Mouse (Mus musculus) forebrain, embryonic 14.5 days (tissue): ENCODE measurements around the gene Igfbp2. TPM values are rescaled to one million over a fixed set of nuclear protein-coding genes. Genes with fewer than 3 reads are reported as not detected.

Experiments used
- polyA plus RNA-seq: library from polyadenylated mRNA; unstranded; fragments of >200 nt; fragmentation: Nextera tagmentation; extraction: Ambion mirVana; gene quantifications from 2 replicates; pipeline ENCODE4 v1.2.1, GENCODE M21; 2014

Igfbp2 gene
- polyA plus RNA-seq, 1 experiment from 2014 or later, result 384 TPM

Other genes starting within 250 kb of the Igfbp2 start
- gene Smarcal1, start 241.3 kb upstream of the Igfbp2 start, polyA plus RNA-seq, result 28.6 and 35.0 TPM in 2 replicates
- gene Ankar, start 123.9 kb upstream of the Igfbp2 start, polyA plus RNA-seq, result not detected in 2 replicates
- gene Rpl37a, start 113.2 kb upstream of the Igfbp2 start, polyA plus RNA-seq, result 1,225 and 1,554 TPM in 2 replicates
- 17.9 and 19.7 TPM in 2 replicates for gene Igfbp5, start 50.4 kb downstream of the Igfbp2 start, polyA plus RNA-seq
- gene Tnp1, start 191.4 kb downstream of the Igfbp2 start, polyA plus RNA-seq, result not detected in 2 replicates